Mouse (Mus musculus) cerebellum, adult 9-11 months (tissue): ENCODE measurements at regions not wholly inside any gene's neighbourhood (a gene's known extent, or its start where the extent isn't known, plus 50 kb on each side); places are given as distances from the start of the nearest gene placed in this dataset.
A peak's percentile ranks its signal among the peaks of the same experiment; 100 is the strongest.
"Not testable (repeated sequence)": the region's sequence is repeated elsewhere in the genome, so short reads cannot be mapped to it uniquely, and the experiment has no call there.

Experiments used
- DNase-seq: peaks from one replicate; pipeline ENCODE4 v3.0.0; 2022

DNA sequence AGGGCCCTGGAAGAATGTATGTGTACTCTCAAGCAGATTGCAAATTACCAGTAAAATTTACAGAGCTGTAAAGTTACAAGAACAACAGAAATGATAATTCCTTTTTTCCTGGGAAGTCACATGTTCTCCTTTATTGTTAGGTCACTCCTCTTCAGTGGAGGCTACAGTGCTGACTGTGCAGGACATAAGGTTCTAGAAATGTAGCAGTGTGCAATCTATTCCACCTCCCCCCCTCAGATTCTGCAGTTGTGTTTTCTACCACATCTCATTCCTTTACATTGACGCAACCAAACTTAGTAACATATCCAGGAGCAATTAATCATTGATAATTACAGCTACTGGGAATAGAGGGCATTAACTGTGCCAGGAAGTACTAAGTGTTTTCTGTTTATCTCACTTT lies 385.3 kb upstream of the Tnc start:
- no peak for DNase-seq

DNA sequence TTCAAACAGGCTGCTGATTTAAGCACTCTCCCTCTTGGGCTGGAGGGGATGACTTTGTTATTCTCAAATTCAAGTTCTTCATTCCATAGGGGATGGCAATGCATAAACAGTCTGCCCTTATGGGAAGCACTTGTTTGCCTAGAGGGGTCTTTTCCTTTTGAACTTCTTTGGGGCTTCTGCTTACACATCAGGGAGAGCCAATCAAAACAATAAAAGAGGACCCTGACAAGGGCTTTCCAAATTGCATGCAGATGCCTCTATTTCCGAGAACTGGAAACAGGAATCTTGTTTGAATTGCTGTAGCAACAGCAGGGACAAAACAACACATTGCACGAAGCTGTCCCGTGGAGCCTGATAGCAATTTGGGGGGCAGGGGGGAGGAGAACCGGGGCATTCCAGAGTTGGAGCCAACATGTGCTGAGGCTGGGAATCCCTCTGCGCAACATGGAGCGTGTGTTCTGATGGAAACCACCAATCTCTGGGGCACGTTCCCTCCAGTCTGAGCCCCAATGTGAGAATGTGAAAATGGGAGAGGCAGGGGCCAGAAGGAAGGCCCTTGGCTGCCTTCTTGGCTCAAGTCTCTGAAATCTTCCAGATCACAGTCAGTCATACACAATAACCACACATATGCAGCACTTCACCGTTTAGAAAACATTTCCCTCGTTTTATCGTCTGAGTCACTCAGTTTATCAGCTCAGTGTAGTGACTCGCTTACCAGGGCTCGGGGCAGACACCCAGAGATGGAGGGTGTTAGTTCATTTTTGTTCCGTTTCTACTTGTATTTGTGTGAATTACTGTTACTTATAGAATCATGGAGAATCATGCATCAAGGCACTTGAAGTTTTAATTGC lies 391.2 kb upstream of the Tnc start:
- no peak for DNase-seq

- DNase-seq: no peak
Measured at GRCm38 (mm10) chr4:64451442-64451841, 404.6 kb upstream of the Tnc start.

DNA sequence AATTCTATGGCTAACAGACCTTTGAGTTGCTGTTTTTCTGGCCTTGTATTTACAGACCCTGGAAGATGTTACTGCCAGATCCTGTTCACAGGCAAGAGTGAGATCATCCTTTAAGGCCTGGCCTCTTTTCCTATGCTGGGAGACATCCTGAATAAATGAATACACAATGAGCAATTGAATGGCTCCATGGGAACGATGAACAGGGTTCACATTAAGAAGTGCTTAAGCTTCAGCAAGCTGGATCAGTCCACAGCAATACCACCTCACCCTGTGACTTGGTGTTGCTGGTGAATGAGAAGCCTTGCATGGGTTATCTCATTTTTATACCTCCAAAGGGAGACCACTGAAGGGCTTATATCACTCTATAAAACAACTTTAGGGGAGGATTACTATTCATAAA lies 405.1 kb upstream of the Tnc start:
- no peak for DNase-seq

DNA sequence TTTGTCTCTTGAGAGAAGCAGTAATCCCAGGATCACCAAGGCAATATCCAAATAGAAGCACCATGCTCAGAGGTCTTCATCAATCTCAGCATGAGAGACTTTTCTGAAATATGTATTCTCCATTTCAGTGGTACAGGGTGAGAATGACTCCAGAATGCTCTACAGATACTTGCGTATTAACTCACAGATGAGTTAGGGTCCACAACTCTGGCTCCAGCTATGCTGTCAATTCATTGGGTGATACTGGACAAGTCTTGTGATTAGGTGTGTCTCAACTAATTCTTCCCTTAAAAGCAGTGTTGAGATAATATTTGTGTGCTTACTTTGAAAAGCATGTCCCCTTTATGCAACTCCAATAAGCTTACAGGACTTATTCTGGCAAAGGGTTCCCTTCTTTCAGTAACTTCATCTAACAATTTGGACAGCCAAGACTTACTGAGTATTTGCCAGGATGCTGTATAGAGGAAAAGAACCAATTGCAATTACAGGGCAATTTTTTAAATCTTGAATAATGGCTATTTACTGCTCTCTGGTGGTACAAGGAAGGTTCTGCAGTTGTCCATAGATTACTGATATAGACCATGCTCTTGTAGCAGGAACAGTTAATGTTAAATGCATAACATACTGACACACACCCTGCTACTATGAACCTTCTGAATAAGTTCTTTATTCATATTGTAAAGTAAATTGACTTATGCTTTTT lies 445.6 kb upstream of the Tnc start:
- DNase-seq: no peak

GRCm38 (mm10) chr4:64497759-64498158 lies 450.9 kb upstream of the Tnc start:
- not testable (repeated sequence) for DNase-seq

DNA sequence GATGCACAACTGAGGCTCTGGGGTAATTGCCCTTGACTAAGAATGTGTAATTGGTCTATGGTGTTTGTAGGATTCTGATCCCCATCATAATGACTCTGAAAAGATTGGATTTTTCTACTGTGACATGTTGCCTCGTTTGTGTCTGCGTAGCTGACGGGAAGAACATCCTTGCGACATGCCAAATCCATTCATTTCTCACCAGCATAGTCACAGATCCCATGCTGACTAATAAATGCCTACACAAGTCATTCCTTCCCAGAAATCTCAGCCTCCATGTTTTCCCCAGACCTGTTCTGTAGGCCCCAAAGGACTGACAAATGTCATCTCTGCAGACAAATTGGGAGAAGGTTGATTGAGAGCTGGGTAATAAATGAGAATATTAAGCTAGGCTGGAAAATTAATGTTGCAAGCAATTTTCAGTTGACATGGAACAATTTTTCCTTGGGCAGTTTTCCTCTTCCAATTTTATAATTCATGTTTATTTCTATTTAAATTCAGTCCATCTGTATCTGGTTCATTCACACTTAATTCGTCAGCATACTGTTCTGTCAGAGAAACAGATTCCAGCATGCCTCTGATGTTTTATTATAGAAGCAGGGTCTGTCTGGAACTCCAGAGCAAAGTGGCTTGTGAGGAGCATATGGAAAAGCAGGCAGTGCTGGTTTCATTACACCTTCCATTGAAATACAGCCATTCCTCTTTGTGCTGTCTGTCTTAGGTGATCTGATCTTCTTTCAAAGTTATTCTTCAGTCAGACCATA lies 454.0 kb upstream of the Tnc start:
- DNase-seq: no peak

DNA sequence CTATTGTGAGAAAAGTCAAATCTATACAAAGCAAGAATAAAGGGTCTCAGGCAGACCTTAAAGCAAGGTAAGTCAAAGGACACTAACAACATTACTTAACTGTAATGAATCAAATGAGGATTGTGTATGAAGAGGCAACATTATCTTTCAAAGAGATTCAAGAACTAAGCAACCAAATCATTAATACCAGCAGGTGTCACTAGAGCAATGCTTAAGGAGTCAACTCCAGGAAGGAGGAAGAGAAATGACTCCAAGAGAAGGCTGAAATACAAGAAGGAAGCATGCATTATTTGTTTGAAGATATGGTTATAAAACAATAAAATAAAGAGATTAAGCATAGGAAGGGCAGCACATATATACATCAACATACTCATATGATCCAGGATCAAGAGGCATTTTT lies 475.1 kb upstream of the Tnc start:
- DNase-seq: no peak

GRCm38 (mm10) chr4:64527724-64528332 lies 481.0 kb upstream of the Tnc start:
- no peak for DNase-seq

- DNase-seq: peak; percentile 9
Measured at GRCm38 (mm10) chr4:64530585-64530984, 483.8 kb upstream of the Tnc start.

GRCm38 (mm10) chr4:64533019-64533418 lies 486.2 kb upstream of the Tnc start:
- peak; percentile 27 for DNase-seq

DNA sequence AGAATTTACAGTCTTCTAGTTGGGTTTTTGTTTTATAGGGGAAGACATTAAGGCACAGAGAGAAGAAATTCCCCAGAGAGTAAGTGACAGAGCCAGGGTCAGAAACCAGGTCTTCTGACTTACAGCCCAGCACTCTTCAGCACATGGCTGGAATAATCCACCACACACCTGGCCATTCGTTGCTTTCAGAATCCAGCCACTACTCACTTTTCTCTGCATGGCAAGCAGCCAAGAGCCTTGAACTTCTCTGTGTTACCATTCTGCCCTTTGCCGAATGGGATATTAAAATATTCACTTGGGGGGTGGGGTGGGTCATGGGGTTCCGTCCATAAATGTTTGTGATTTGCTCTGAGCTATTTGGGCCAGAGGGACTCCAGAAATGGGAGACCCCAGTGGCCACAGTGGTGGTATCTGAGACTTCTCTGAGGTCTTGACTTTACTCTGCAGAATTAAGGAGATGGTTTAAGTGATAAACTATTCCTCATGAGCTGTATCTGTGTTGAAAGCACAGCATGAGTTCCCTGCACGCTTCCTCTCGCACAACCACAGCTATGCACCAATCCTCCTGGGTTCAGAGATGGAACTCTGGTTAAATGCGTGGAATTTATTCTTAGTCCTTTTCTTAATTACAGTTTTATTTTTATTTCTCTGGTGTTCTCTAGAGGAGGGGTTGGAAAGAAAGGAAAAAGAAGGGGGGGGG lies 488.9 kb upstream of the Tnc start:
- DNase-seq: no peak

- DNase-seq: no peak
Measured at GRCm38 (mm10) chr4:64538009-64538408, 491.2 kb upstream of the Tnc start.

DNA sequence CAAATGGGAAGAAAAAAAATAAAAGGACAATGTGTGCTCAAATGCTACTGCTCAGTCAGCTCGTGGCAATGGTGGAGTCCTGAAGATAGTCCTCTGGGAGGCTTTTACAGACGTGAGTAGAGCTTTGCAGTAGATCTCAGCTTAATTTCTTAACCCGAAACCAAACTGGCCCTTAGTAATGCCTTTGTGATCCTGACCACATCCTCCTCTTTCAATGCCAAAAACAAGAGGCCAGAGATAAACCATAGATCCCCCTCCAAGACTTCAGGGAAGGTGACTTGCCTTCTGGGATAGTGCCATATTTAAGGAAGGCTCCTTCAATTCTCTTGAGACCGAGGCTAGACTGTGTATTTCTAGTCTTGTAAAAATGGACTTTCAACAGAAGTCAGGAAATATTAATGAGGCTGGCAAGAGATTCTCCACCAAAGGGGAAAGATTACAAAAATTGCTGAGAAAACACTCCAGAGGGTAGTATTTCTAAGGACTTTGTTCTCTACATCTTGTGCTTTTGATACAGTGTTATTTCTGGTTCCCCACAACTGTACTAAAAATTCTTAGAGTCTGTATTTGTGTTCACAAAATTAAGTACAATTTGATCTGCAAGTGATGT lies 497.9 kb upstream of the Tnc start:
- DNase-seq: no peak

GRCm38 (mm10) chr4:64546386-64546785 lies 499.6 kb upstream of the Tnc start:
- no peak for DNase-seq

DNA sequence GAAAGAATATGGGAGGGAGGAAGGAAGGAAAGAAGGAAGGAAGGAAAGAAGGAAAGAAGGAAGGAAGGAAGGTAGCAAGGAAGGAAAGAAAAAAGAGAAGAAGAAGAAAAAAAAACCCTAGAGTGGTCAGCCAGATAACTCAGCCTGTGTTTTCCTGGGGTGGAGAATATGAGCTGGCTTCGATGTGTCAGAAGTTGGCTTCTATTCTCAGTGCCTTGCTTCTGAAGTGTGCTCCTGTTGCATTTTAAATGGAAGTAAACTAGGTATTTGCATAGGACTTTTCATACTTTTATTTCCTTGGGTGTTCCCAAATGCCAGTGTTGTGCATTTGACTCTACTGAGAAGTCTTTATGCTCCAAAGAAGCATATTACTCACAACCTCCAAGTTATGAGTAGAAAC lies 515.7 kb upstream of the Tnc start:
- DNase-seq: no peak

- no peak for DNase-seq
Measured at GRCm38 (mm10) chr4:64563996-64564395, 517.2 kb upstream of the Tnc start.

DNA sequence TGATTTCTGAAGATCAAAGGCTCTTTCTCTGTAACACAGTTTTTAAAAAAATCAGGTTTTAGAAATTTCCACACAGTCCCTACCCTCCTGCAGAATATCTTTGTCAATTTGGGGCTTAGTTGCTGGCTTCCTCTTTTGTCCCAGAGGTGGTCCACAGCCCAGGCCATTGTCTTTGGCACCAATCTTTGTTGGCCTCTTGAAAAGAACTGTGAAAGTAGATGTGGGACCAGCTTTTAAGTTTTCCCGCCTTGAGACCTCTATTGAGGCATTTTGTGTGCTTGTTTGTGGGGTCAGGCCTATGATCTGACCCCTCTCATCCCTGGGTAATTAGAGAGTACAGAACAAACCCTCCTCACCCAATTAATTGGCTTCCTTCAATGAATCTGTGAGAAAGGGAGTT lies 523.9 kb upstream of the Tnc start:
- no peak for DNase-seq

DNA sequence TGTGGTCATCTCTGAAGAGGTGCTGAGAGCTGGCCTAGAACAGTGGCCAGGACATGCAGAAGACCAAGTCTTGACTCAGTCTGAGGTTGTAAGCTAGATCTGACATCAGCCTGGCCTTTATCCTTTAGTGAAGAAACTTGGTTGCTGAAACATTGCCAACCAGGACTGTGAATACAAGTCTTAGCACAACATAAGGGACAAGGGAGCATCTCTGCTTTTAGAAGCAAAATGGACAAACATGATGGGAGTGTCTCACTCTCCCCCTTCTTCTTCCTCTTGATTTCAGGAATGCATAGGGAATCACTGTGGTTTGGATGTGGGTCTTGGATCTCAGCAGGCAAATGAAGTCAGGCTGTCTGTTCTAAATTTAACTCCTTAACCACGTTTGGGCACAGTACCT lies 529.1 kb upstream of the Tnc start:
- no peak for DNase-seq

DNA sequence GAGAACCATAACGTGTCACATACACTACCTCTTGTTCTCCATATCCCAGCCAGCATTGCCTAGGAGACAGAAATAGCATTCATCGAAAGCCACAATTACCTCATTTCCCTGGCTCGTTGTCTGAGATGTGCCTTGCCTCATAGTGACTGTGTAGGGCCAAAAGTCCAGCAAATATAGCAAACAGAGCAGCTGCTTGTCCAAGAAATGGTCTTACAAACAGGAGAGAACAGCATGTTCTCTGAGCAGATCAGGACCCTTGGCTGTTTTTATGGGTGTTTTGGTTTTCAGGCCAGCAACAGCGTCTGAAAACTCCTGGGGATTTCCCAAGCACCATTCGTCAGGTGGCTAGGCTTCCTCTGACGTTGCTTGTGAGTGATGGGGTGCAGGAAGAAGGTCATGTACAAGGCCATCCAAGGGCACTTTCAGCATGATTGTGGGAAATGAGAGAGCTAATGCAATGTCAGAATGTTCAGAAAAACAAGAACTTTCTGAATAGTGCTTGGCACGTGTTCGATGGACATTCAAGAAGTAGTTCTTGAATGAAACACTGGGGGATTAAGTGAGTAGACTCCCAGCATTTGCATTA lies 528.9 kb upstream of the Pappa start:
- no peak for DNase-seq

DNA sequence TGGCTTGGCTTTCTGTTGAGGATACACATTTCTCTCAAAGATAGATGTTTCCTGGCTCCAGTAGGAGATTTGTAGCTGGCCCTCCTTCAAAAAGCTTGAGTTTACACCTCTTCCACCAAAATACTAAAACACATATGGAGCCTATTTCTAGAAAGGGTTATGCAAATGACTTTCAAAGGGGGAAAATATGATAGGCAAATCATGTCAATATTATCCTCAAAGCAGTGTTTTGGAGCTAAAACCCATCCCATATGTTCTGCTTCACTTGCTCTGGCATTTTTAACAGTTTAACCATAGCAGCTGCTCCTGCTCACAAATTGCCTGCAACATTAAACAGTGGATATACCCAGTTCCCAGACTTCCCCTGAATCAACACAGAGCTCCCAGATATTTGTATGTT lies 525.5 kb upstream of the Pappa start:
- DNase-seq: no peak

DNA sequence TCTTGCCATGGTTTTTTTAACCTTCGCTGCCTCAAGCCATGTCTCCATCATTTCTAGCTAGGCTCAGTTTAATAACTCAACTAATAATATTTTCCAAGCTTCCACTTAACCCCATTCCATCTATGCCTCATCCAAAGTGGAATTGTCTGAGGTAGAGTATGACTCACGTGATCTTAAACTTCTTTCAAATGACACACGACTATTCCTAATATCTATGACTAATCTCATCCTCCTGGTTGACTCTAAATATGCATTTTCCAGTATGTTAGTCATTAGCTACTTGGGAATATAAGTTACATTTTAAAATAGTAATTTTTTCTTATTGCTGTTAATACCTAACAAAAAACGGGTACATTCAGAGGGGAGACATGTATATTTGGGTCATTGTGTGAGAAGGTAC lies 524.8 kb upstream of the Pappa start:
- DNase-seq: no peak
